Mouse (Mus musculus): ENCODE measurements at regions not wholly inside any gene's neighbourhood (a gene's known extent, or its start where the extent isn't known, plus 50 kb on each side); places are given as distances from the start of the nearest gene placed in this dataset.

- no peak for DNase-seq (ENCODE audit: low read depth, low spot score)
Observed at GRCm38 (mm10) chr2:129952486-129952885, 59.7 kb upstream of the Tgm3 start.

- no peak for DNase-seq (ENCODE audit: low read depth, low spot score)
Observed at GRCm38 (mm10) chr2:129955260-129955691, 56.9 kb upstream of the Tgm3 start.

GRCm38 (mm10) chr2:129958120-129958519, 54.0 kb upstream of the Tgm3 start:
- DNase-seq (ENCODE audit: low read depth, low spot score) = no peak

GRCm38 (mm10) chr2:129960364-129960763, 51.8 kb upstream of the Tgm3 start:
- no peak for DNase-seq (ENCODE audit: low read depth, low spot score)

GRCm38 (mm10) chr2:129961522-129961921, 50.6 kb upstream of the Tgm3 start:
- DNase-seq (ENCODE audit: low read depth, low spot score) = no peak

Data from telencephalon, adult 2 months (tissue).